Mouse (Mus musculus) kidney, embryonic 16.5 days (tissue): Measurements from ENCODE around the gene Col16a1. TPM values are rescaled to one million over a fixed set of nuclear protein-coding genes. Genes with fewer than 3 reads are reported as not detected.

Experiments used
- ATAC-seq: fragments of 200-750 bp; cut with Nextera tagmentation; 2 replicates; pipeline ENCODE4 v1.8.0; 2017; ENCODE audit warnings: moderate TSS enrichment; ENCODE audit not compliant: low FRiP score, low TSS enrichment
- H3K27ac ChIP-seq: fragments of 300-500 bp; sonication (generic); 2 replicates; pipeline ENCODE4 v1.5.1; 2014; ENCODE audit warnings: low read length
- H3K27me3 ChIP-seq: fragments of 300-500 bp; sonication (generic); 2 replicates; pipeline ENCODE4 v1.6.1; 2014; ENCODE audit warnings: low read length, control low read depth, mixed read lengths; ENCODE audit not compliant: insufficient read depth
- H3K36me3 ChIP-seq: fragments of 300-500 bp; sonication (generic); 2 replicates; pipeline ENCODE4 v1.6.1; 2014; ENCODE audit warnings: low read length, control low read depth, mixed read lengths; ENCODE audit not compliant: insufficient read depth
- H3K4me1 ChIP-seq: fragments of 300-500 bp; sonication (generic); 2 replicates; pipeline ENCODE4 v1.6.1; 2014; ENCODE audit warnings: low read length, control low read depth, mixed read lengths; ENCODE audit not compliant: insufficient read depth
- H3K4me2 ChIP-seq: fragments of 300-500 bp; sonication (generic); replicated peaks from 2 replicates; pipeline ENCODE4 v1.6.1; 2014; ENCODE audit warnings: low read depth, low read length
- H3K4me3 ChIP-seq: fragments of 300-500 bp; sonication (generic); 2 replicates; pipeline ENCODE4 v1.5.1; 2014; ENCODE audit warnings: mild to moderate bottlenecking, low read length
- H3K9ac ChIP-seq: fragments of 300-500 bp; sonication (generic); replicated peaks from 2 replicates; pipeline ENCODE4 v1.6.1; 2014; ENCODE audit warnings: low read length
- H3K9me3 ChIP-seq: fragments of 300-500 bp; sonication (generic); 2 replicates; pipeline ENCODE4 v1.6.1; 2016; ENCODE audit warnings: low read length, control low read depth
- WGBS: fragments of 180-500 bp; shearing (Covaris S2); extraction: QIAGEN DNeasy Blood & Tissue Kit; methylation state at CpG from one replicate; pipeline ENCODE4 v1.1.7; 2014; 5-methylcytosine and 5-hydroxymethylcytosine counted together
- polyA plus RNA-seq: library from polyadenylated mRNA; unstranded; fragments of >200 nt; fragmentation: Nextera tagmentation; extraction: Ambion mirVana; gene quantifications from 2 replicates; pipeline ENCODE4 v1.2.1, GENCODE M21; 2015

Gene Col16a1
- polyA plus RNA-seq, 1 experiment from 2014 or later, result 48.8 TPM

DNA sequence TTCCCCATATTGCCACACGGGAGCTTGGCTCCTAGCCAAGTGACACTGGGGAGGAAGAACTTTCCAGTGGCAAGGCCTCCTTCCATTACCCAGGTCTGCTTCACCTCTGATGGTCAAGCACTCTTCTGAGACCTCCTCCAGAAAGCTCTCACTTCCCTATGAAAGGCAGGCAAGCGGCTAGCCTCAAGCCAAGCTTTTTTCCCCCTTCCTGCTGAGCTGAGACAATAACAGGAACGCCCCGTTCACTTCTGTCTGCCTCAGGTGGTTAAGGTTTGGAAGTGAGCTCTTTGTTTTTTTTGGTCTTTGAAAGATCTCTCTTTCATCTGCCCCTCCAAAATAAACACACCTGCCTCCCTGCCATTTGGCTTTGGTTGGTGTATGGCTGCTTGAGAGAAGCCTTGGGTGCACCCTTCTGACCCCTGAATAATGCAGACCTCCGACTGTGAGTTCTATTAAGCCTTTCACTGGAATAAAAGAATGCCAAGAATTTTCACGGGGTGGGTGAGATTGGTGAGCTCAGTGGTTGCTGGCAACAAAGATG, 54.5 kb downstream of the Col16a1 start, which contains the start of gene Pef1:
TSS of gene Pef1 (plus strand) at position 448 of the 541 bp plus-strand sequence.
- no peak for ATAC-seq
- H3K4me1 ChIP-seq, result peaks cover 17% of the 10 kb centered on the region
- H3K9me3 ChIP-seq, result no peaks in the 10 kb centered on the region
- H3K4me2 ChIP-seq, result no peak within 1 kb of the TSS
- H3K9ac ChIP-seq, result peak within 1 kb of the TSS; percentile 19; the same call in 1 of the 2 replicates
- no peak within 1 kb of the TSS for H3K4me3 ChIP-seq
- 0 out of 2 replicates have a peak within 1 kb of the TSS, but pooled peaks have one; percentile 29 for H3K27ac ChIP-seq
- no peaks in the 10 kb centered on the region; the same call in 1 of the 2 replicates for H3K27me3 ChIP-seq
- WGBS, result 12% methylated on average over 6 of the region's 6 CpGs
- H3K36me3 ChIP-seq, result no peaks in the 10 kb centered on the region

DNA sequence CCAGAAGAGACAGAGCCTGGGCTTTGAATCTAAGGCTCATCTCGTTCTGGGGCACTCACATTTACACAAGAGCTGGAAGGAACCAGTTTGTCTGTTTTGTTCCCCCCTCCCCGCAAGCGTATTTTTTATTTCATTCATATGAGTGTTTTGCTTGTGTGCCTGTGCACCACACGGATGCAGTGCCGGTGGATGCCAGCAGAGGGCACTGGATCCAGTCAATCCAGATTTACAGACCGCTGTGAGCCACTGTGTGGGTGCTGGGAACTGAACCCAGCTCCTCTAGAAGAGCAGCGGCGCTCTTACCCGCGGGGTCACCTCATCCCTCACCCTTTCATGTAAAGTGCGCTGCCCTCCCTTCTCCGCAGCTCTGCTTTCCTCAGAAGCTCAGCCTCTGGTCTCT, 56.0 kb downstream of the Col16a1 start:
- Histone ChIP-seq H3K4me1 (peaks cover 21% of the 10 kb centered on the region), H3K4me3 (no peak overlapping the region), H3K9me3 (no peaks in the 10 kb centered on the region), H3K36me3 (no peaks in the 10 kb centered on the region), H3K27ac (peak overlapping the region; percentile 78; the same call in 1 of the 2 replicates), H3K27me3 (no peaks in the 10 kb centered on the region; the same call in 1 of the 2 replicates), H3K9ac (no peak overlapping the region), H3K4me2 (no peak overlapping the region)
- no peak for ATAC-seq
- 79% methylated on average over 12 of the region's 12 CpGs for WGBS

DNA sequence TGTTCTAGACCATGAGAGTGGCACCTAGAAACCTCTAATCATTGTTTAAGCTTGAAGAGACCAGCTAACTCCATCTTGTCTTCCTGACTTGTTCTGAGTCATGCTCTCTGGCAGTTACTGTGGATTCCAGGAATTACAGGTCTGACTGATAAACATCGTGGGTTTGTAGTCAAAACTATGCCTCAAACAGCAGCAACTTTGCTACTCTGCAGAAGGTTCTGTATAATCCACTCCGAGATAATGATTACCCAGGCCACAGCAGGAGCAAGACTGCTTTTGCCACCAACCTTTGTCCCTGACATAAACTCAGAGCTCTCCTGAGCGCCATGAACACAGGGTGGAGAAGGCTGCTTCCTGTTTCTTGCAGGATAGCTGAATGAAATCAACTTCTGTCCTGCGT, 56.9 kb downstream of the Col16a1 start:
- WGBS, result 56% methylated on average over 4 of the region's 4 CpGs
- Histone ChIP-seq H3K4me2 (no peak overlapping the region), H3K9ac (no peak overlapping the region), H3K9me3 (no peaks in the 10 kb centered on the region), H3K4me1 (peaks cover 25% of the 10 kb centered on the region), H3K36me3 (no peaks in the 10 kb centered on the region), H3K4me3 (no peak overlapping the region), H3K27ac (peak overlapping the region; percentile 78), H3K27me3 (no peaks in the 10 kb centered on the region; the same call in 1 of the 2 replicates)
- no peak for ATAC-seq

DNA sequence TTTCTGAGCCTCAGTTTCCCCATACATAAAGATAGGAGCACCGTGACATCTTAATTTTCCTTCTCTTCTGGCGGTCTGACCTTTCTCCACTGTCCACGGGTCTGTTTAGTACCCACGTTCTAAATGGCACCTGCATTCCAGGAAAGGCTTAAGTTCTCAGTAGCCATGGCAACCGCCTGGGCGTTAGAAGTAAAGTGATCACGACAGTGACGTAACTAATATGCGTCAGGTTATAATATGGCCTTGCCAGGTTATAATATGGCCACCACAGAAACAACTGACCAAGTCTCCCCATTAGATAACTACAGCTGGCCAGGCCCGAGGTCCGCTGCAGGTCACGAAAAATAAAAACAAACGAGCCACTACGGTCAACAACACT, 59.4 kb downstream of the Col16a1 start:
- H3K4me2 ChIP-seq, result peak overlapping the region; percentile 69
- ATAC-seq, result peak; percentile 55; the same call in 1 of the 2 replicates
- H3K36me3 ChIP-seq, result no peaks in the 10 kb centered on the region
- peak overlapping the region; percentile 72 for H3K4me3 ChIP-seq
- 10% methylated on average over 14 of the region's 14 CpGs for WGBS
- H3K9me3 ChIP-seq, result no peaks in the 10 kb centered on the region
- peak overlapping the region; percentile 40; the same call in 1 of the 2 replicates for H3K9ac ChIP-seq
- H3K27ac ChIP-seq, result peak overlapping the region; percentile 36
- H3K27me3 ChIP-seq, result no peaks in the 10 kb centered on the region
- peaks cover 12% of the 10 kb centered on the region for H3K4me1 ChIP-seq

DNA sequence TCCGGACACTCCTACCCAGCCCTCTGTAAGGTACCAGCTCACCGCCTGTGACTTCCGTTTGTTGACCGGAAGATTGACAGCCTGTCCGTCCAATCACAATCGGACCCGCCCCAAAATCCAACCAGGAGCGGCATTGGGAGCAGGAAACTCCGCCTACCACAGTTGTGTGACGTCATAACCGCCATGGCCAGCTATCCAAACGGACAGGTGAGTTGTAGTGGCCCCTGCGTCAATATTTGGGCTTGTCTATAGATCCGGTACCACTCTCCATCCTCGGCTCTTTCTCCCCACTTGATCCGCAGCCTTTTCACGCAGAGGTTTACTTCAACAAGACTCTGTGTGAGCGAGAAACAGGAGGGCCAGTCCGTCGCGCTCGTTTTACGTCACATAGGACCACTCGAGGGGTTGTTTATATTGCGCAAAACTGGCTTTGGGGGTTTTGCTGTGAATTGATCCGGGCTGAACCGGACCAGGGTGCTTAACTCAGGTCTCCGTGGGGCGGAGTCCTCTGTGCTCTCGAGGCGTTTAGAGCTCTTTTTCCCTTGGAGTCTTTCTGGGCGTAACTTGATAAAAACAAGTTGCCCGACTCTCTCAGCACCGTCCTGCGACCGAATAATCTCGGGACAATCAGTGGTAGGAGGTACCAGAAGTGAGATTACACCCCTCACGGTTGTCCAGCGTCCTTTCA, 59.9 kb downstream of the Col16a1 start:
- 0 out of 2 replicates have a peak, but pooled peaks cover 3% of the 10 kb centered on the region for H3K36me3 ChIP-seq
- H3K9me3 ChIP-seq, result no peaks in the 10 kb centered on the region
- peak; percentile 94 for ATAC-seq
- no peaks in the 10 kb centered on the region for H3K27me3 ChIP-seq
- under 1% methylated on average over 39 of the region's 39 CpGs for WGBS
- H3K9ac ChIP-seq, result peak overlapping the region; percentile 76
- H3K4me2 ChIP-seq, result peak overlapping the region; percentile 69
- peaks cover 10% of the 10 kb centered on the region for H3K4me1 ChIP-seq
- H3K4me3 ChIP-seq, result peak overlapping the region; percentile 72
- H3K27ac ChIP-seq, result peak overlapping the region; percentile 69

DNA sequence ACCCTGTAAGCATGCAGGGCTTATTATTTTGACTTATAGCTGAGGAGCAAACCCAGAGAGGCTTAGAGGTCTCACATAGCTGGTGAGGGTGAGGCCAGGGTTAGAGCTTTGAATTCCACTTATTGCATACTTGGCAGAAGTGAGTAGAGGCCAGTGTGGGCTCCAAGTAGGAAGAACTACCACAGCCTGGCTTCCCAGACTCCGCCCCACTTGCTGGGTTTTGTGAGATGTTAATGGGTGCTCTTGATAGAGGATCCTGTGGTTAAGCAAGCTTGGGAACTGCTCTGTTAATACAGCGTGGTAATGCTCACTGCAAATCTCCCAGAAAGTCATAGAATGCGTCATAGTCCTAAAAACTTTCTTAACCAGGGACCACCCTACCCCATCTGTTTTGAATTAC, 61.3 kb downstream of the Col16a1 start:
- 84% methylated on average over 3 of the region's 3 CpGs for WGBS
- ATAC-seq, result no peak

DNA sequence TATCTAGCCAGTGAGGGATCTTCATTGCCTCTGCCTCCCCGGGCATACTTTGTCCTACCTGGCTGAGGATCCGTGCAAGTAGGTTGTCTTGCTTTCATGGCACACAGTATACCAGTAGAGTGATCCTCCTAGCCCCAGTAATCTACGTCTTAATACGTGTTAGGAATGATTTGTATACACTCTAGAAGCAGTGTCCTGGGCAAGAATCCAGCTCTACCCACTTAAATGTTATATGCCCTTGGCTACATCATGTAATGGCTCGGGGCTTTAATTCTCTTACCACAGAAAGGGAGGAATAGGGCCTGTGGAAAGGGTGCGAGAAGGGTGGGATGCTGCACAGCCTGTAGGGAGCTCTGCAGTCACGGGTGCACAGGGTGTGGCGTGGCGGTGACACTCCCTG, 62.0 kb downstream of the Col16a1 start:
- peaks cover 10% of the 10 kb centered on the region for H3K4me1 ChIP-seq
- no peak overlapping the region for H3K9ac ChIP-seq
- no peak overlapping the region for H3K4me2 ChIP-seq
- 0 out of 2 replicates have a peak, but pooled peaks cover 4% of the 10 kb centered on the region for H3K36me3 ChIP-seq
- H3K27ac ChIP-seq, result no peak overlapping the region
- no peak for ATAC-seq
- no peaks in the 10 kb centered on the region for H3K27me3 ChIP-seq
- WGBS, result 93% methylated on average over 9 of the region's 9 CpGs
- no peaks in the 10 kb centered on the region for H3K9me3 ChIP-seq
- no peak overlapping the region for H3K4me3 ChIP-seq

More for the DNA sequence above, 61.3 kb downstream of the Col16a1 start:
- H3K27ac ChIP-seq, result no peak overlapping the region
- no peak overlapping the region for H3K4me3 ChIP-seq
- 0 out of 2 replicates have a peak overlapping the region, but pooled peaks have one; percentile 14 for H3K9ac ChIP-seq
- H3K27me3 ChIP-seq, result no peaks in the 10 kb centered on the region
- H3K4me2 ChIP-seq, result no peak overlapping the region
- H3K4me1 ChIP-seq, result peaks cover 10% of the 10 kb centered on the region
- H3K9me3 ChIP-seq, result no peaks in the 10 kb centered on the region
- H3K36me3 ChIP-seq, result 0 out of 2 replicates have a peak, but pooled peaks cover 4% of the 10 kb centered on the region

DNA sequence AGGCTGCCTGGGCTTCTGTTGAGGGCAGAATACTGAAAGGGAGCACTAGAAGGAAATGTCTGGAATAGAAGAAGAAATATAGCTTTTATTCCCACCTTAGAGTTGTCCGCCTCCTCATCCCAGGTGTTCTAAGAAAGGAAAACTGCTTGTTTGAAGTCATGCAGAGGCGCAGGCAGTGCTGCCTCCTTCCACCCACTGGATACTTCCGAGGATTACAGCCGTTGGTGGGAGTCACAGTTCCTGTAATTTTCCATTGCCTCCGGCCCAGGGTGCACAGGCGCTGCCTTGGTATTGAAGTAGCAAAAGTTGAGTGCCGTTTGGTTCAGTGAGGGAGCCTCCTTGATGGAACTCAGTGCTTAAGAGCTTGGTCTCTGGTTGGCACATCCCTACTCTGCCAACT, 62.5 kb downstream of the Col16a1 start:
- Histone ChIP-seq H3K27me3 (no peaks in the 10 kb centered on the region), H3K36me3 (0 out of 2 replicates have a peak, but pooled peaks cover 4% of the 10 kb centered on the region), H3K4me1 (peaks cover 9% of the 10 kb centered on the region), H3K9ac (no peak overlapping the region), H3K9me3 (no peaks in the 10 kb centered on the region), H3K4me2 (no peak overlapping the region), H3K27ac (no peak overlapping the region), H3K4me3 (no peak overlapping the region)
- ATAC-seq, result no peak
- 83% methylated on average over 7 of the region's 7 CpGs for WGBS

DNA sequence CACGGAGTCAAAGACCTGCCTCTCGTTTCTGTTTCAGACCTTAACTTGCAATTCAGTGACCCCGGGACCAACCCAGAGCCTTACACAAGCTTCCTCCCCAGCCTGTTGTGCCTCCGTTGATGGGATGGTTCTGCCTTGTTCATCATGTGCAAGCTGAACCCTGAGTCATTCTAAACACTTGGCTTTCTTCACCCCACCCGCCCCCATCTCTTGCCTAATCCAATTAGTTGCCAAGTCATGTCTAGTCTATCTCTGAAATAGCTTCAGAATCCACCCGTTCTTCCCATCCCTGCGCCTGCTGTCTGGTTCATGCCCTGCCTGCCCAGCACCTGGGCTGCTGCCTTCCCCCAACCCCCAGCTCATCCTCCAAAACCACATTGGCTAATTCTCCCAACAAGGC, 64.7 kb downstream of the Col16a1 start:
- no peak overlapping the region for H3K27ac ChIP-seq
- H3K27me3 ChIP-seq, result no peaks in the 10 kb centered on the region
- no peaks in the 10 kb centered on the region for H3K9me3 ChIP-seq
- no peak overlapping the region for H3K4me2 ChIP-seq
- no peak for ATAC-seq
- H3K36me3 ChIP-seq, result peaks cover 4% of the 10 kb centered on the region; the same call in 1 of the 2 replicates
- peaks cover 8% of the 10 kb centered on the region for H3K4me1 ChIP-seq
- no peak overlapping the region for H3K9ac ChIP-seq
- no peak overlapping the region for H3K4me3 ChIP-seq
- WGBS, result 75% methylated on average over 7 of the region's 7 CpGs

DNA sequence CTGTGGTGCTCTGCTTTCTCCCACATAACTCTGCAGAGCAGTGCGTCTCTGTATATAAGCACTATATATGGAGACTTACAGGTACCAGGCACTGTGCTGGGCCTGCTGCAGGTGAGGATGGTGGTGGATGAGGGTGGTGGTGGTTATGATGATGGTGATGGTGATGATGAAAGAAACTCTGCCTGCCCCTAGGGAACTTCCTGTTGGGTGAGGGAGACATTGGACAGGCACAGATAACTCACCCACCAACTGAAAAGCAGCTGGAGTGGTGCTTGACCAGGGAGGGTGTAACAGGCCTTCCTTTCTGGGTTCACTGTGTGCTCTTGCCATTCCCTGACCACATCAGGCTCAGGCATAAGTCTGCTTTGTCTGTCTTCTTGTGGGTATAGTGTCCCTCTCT, 65.1 kb downstream of the Col16a1 start:
- Histone ChIP-seq H3K36me3 (peaks cover 4% of the 10 kb centered on the region; the same call in 1 of the 2 replicates), H3K4me1 (peaks cover 8% of the 10 kb centered on the region), H3K27me3 (no peaks in the 10 kb centered on the region), H3K27ac (no peak overlapping the region), H3K4me2 (no peak overlapping the region), H3K9ac (no peak overlapping the region), H3K4me3 (no peak overlapping the region), H3K9me3 (no peaks in the 10 kb centered on the region)
- no peak for ATAC-seq
- whole genome bisulfite sequencing, result 97% methylated on average over 1 of the region's 1 CpGs
